Mouse (Mus musculus) splenic B cell, adult 2 months (primary cell): ENCODE data around the gene Gm21693.
"Not testable (repeated sequence)": the region's sequence is repeated elsewhere in the genome, so short reads cannot be mapped to it uniquely, and the experiment has no call there.

ENCODE experiments used
- DNase-seq: peaks from one replicate; pipeline ENCODE4 v3.0.0-alpha.2; 2011; ENCODE audit warnings: low read depth, low spot score
- H3K27me3 ChIP-seq: 2 replicates; pipeline ENCODE4 v1.6.1; 2012; ENCODE audit warnings: mild to moderate bottlenecking, low read length, moderate library complexity, mixed read lengths; ENCODE audit not compliant: control insufficient read depth, poor library complexity, insufficient read depth, severe bottlenecking
- H3K36me3 ChIP-seq: 2 replicates; pipeline ENCODE4 v1.6.1; 2012; ENCODE audit warnings: mild to moderate bottlenecking, low read length, moderate library complexity, mixed read lengths; ENCODE audit not compliant: control insufficient read depth, poor library complexity, insufficient read depth, severe bottlenecking

Gene Gm21693

GRCm38 (mm10) chrY:3345229-3345628 is at the start of gene Gm21693:
TSS of gene Gm21693 (minus strand) at chrY:3345329.
- DNase-seq, H3K27me3 ChIP-seq, H3K36me3 ChIP-seq: not testable (repeated sequence)

- H3K27me3 ChIP-seq, H3K36me3 ChIP-seq, DNase-seq: not testable (repeated sequence)
Measured at GRCm38 (mm10) chrY:3340661-3341060, 4.5 kb downstream of the Gm21693 start.

- H3K36me3 ChIP-seq, H3K27me3 ChIP-seq, DNase-seq: not testable (repeated sequence)
Measured at GRCm38 (mm10) chrY:3306349-3306748, 38.8 kb downstream of the Gm21693 start, which contains the start of gene Gm21677. TSS of gene Gm21677 (minus strand) at chrY:3306449.
